Mouse (Mus musculus) heart, embryonic 11.5 days (tissue): ENCODE measurements around the gene Nsun3. TPM values are rescaled to one million over a fixed set of nuclear protein-coding genes. Genes with fewer than 3 reads are reported as not detected.
"Not testable (repeated sequence)": the region's sequence is repeated elsewhere in the genome, so short reads cannot be mapped to it uniquely, and the experiment has no call there.

ENCODE experiments used
- ATAC-seq: fragments of 200-750 bp; cut with Nextera tagmentation; replicated peaks from 2 replicates; pipeline ENCODE4 v1.8.0; 2017; ENCODE audit warnings: moderate library complexity; ENCODE audit not compliant: insufficient number of reproducible peaks, low FRiP score, low TSS enrichment
- H3K27ac ChIP-seq: fragments of 300-500 bp; sonication (generic); 2 replicates; pipeline ENCODE4 v1.5.1; 2014; ENCODE audit warnings: mild to moderate bottlenecking, low read depth, low read length
- H3K27me3 ChIP-seq: fragments of 300-500 bp; sonication (generic); 2 replicates; pipeline ENCODE4 v1.6.1; 2014; ENCODE audit warnings: mild to moderate bottlenecking, low read length, mixed read lengths; ENCODE audit not compliant: control insufficient read depth, insufficient read depth
- H3K36me3 ChIP-seq: fragments of 300-500 bp; sonication (generic); 2 replicates; pipeline ENCODE4 v1.6.1; 2014; ENCODE audit warnings: mild to moderate bottlenecking, low read length, moderate library complexity, mixed read lengths; ENCODE audit not compliant: control insufficient read depth, insufficient read depth
- H3K4me1 ChIP-seq: fragments of 300-500 bp; sonication (generic); 2 replicates; pipeline ENCODE4 v1.6.1; 2014; ENCODE audit warnings: low read length; ENCODE audit not compliant: control insufficient read depth, insufficient read depth
- H3K4me2 ChIP-seq: fragments of 300-500 bp; sonication (generic); 2 replicates; pipeline ENCODE4 v1.6.1; 2014; ENCODE audit warnings: mild to moderate bottlenecking, moderate library complexity
- H3K4me3 ChIP-seq: fragments of 300-500 bp; sonication (generic); 2 replicates; pipeline ENCODE4 v1.5.1; 2014; ENCODE audit warnings: low read depth, low read length
- H3K9ac ChIP-seq: fragments of 300-500 bp; sonication (generic); 2 replicates; pipeline ENCODE4 v1.6.1; 2014; ENCODE audit warnings: mild to moderate bottlenecking, low read depth, low read length, moderate library complexity
- H3K9me3 ChIP-seq: fragments of 300-500 bp; sonication (generic); replicated peaks from 2 replicates; pipeline ENCODE4 v1.6.1; 2016; ENCODE audit warnings: low read length; ENCODE audit not compliant: control insufficient read depth
- WGBS: fragments of 180-500 bp; shearing (Covaris S2); extraction: QIAGEN DNeasy Blood & Tissue Kit; methylation state at CpG from one replicate; pipeline ENCODE4 v1.1.7; 2014; ENCODE audit not compliant: insufficient replicate concordance; 5-methylcytosine and 5-hydroxymethylcytosine counted together
- microRNA-seq: library from miRNA; unstranded; fragments of <30 nt; microRNA quantifications from one replicate; pipeline ENCODE4, GENCODE M21; 2016; ENCODE audit warnings: borderline number of aligned reads
- polyA plus RNA-seq: library from polyadenylated mRNA; unstranded; fragments of >200 nt; fragmentation: Nextera tagmentation; extraction: Ambion mirVana; gene quantifications from 2 replicates; pipeline ENCODE4 v1.2.1, GENCODE M21; 2014

The Nsun3 gene
- polyA plus RNA-seq, 1 experiment from 2014 or later: 7.2 TPM

- Histone ChIP-seq H3K4me1 (no peaks in the 10 kb centered on the region), H3K36me3 (no peaks in the 10 kb centered on the region), H3K9me3 (no peaks in the 10 kb centered on the region; the same call in 1 of the 2 replicates), H3K4me2 (no peak overlapping the region), H3K9ac (no peak overlapping the region), H3K4me3 (no peak overlapping the region), H3K27ac (no peak overlapping the region), H3K27me3 (no peaks in the 10 kb centered on the region)
- ATAC-seq: no peak
- 68% methylated on average over 3 of the region's 3 CpGs for WGBS
Observed at GRCm38 (mm10) chr16:62729846-62730245, 56.8 kb downstream of the Nsun3 start.

- H3K4me2 ChIP-seq, H3K4me3 ChIP-seq, ATAC-seq, H3K9ac ChIP-seq, H3K9me3 ChIP-seq, H3K27me3 ChIP-seq, H3K27ac ChIP-seq, H3K36me3 ChIP-seq, H3K4me1 ChIP-seq: not testable (repeated sequence)
- WGBS: 86% methylated on average over 8 of the region's 11 CpGs
Observed at GRCm38 (mm10) chr16:62718255-62718654, 68.4 kb downstream of the Nsun3 start.

- Histone ChIP-seq H3K9me3 (no peaks in the 10 kb centered on the region), H3K27ac (no peak overlapping the region), H3K36me3 (no peaks in the 10 kb centered on the region), H3K4me1 (no peaks in the 10 kb centered on the region), H3K9ac (no peak overlapping the region), H3K27me3 (no peaks in the 10 kb centered on the region), H3K4me2 (no peak overlapping the region), H3K4me3 (no peak overlapping the region)
- no peak for ATAC-seq
- WGBS: 78% methylated on average over 8 of the region's 8 CpGs
Observed at GRCm38 (mm10) chr16:62690436-62690835, 96.2 kb downstream of the Nsun3 start.

GRCm38 (mm10) chr16:62686073-62686472 lies 100.5 kb downstream of the Nsun3 start:
- no peak overlapping the region for H3K4me2 ChIP-seq
- no peak for ATAC-seq
- no peaks in the 10 kb centered on the region for H3K4me1 ChIP-seq
- no peaks in the 10 kb centered on the region for H3K9me3 ChIP-seq
- 62% methylated on average over 2 of the region's 2 CpGs for WGBS
- H3K27me3 ChIP-seq: no peaks in the 10 kb centered on the region
- H3K27ac ChIP-seq: no peak overlapping the region
- H3K9ac ChIP-seq: no peak overlapping the region
- no peaks in the 10 kb centered on the region for H3K36me3 ChIP-seq
- H3K4me3 ChIP-seq: no peak overlapping the region

GRCm38 (mm10) chr16:62685494-62685893 lies 101.1 kb downstream of the Nsun3 start:
- Histone ChIP-seq H3K4me1 (no peaks in the 10 kb centered on the region), H3K36me3 (no peaks in the 10 kb centered on the region), H3K4me3 (no peak overlapping the region), H3K27ac (no peak overlapping the region), H3K4me2 (no peak overlapping the region), H3K9ac (no peak overlapping the region), H3K9me3 (no peaks in the 10 kb centered on the region), H3K27me3 (no peaks in the 10 kb centered on the region)
- no peak for ATAC-seq
- WGBS: 74% methylated on average over 4 of the region's 4 CpGs

Small RNAs within 50 kb of the gene (microRNA-seq; reads per million reads assigned to microRNA genes)
- not detected for gene Gm25986

Other genes starting within 250 kb of the Nsun3 start
- gene Stx19, start 27.9 kb upstream of the Nsun3 start, polyA plus RNA-seq: 0.21 TPM in 1 of 2 replicates, not detected in the other
- 9.3 and 11.9 TPM in 2 replicates for gene Arl13b, start 60.2 kb upstream of the Nsun3 start, polyA plus RNA-seq
- gene Pros1, start 67.5 kb upstream of the Nsun3 start, polyA plus RNA-seq: 14.9 and 18.6 TPM in 2 replicates